Mouse (Mus musculus): Measurements from ENCODE around the gene Mllt11. TPM values are rescaled to one million over a fixed set of nuclear protein-coding genes. Genes with fewer than 3 reads are reported as not detected.

The Mllt11 gene
- polyA plus RNA-seq, 1 experiment from 2014 or later: 21.0 TPM

GRCm38 (mm10) chr3:95270766-95271364, 38.9 kb upstream of the Mllt11 start:
- H3K27ac ChIP-seq (ENCODE audit: low read depth, low read length): no peak overlapping the region
- H3K27me3 ChIP-seq (ENCODE audit: control insufficient read depth, insufficient read depth, low read length): no peaks in the 10 kb centered on the region
- peaks cover 14% of the 10 kb centered on the region for H3K36me3 ChIP-seq (ENCODE audit: control insufficient read depth, insufficient read depth, low read length)
- 77% methylated on average over 12 of the region's 12 CpGs for WGBS (ENCODE audit: insufficient replicate concordance)
- no peak overlapping the region for H3K9ac ChIP-seq (ENCODE audit: low read depth, low read length)
- no peaks in the 10 kb centered on the region for H3K4me1 ChIP-seq (ENCODE audit: control insufficient read depth, insufficient read depth, low read length)
- no peaks in the 10 kb centered on the region for H3K9me3 ChIP-seq (replicated peaks; ENCODE audit: control insufficient read depth, low read length)
- no peak for ATAC-seq (replicated peaks; ENCODE audit: insufficient number of reproducible peaks, low FRiP score, low TSS enrichment)
- no peak overlapping the region for H3K4me2 ChIP-seq
- no peak overlapping the region for H3K4me3 ChIP-seq (ENCODE audit: low read depth, low read length)

GRCm38 (mm10) chr3:95269789-95270188, 37.8 kb upstream of the Mllt11 start:
- H3K4me2 ChIP-seq: no peak overlapping the region
- no peaks in the 10 kb centered on the region for H3K4me1 ChIP-seq (ENCODE audit: control insufficient read depth, insufficient read depth, low read length)
- 79% methylated on average over 5 of the region's 5 CpGs for WGBS (ENCODE audit: insufficient replicate concordance)
- no peak for ATAC-seq (replicated peaks; ENCODE audit: insufficient number of reproducible peaks, low FRiP score, low TSS enrichment)
- H3K4me3 ChIP-seq (ENCODE audit: low read depth, low read length): no peak overlapping the region
- no peak overlapping the region for H3K9ac ChIP-seq (ENCODE audit: low read depth, low read length)
- H3K27me3 ChIP-seq (ENCODE audit: control insufficient read depth, insufficient read depth, low read length): no peaks in the 10 kb centered on the region
- no peak overlapping the region for H3K27ac ChIP-seq (ENCODE audit: low read depth, low read length)
- no peaks in the 10 kb centered on the region for H3K9me3 ChIP-seq (replicated peaks; ENCODE audit: control insufficient read depth, low read length)
- H3K36me3 ChIP-seq (ENCODE audit: control insufficient read depth, insufficient read depth, low read length): peaks cover 17% of the 10 kb centered on the region

- Histone ChIP-seq H3K4me2 (no peak overlapping the region), H3K4me3 (ENCODE audit: low read depth, low read length) (no peak overlapping the region), H3K36me3 (ENCODE audit: control insufficient read depth, insufficient read depth, low read length) (peaks cover 23% of the 10 kb centered on the region), H3K27me3 (ENCODE audit: control insufficient read depth, insufficient read depth, low read length) (no peaks in the 10 kb centered on the region), H3K4me1 (ENCODE audit: control insufficient read depth, insufficient read depth, low read length) (peaks cover 4% of the 10 kb centered on the region; the same call in 1 of the 2 replicates), H3K9ac (ENCODE audit: low read depth, low read length) (no peak overlapping the region), H3K9me3 (replicated peaks; ENCODE audit: control insufficient read depth, low read length) (no peaks in the 10 kb centered on the region), H3K27ac (ENCODE audit: low read depth, low read length) (no peak overlapping the region)
- ATAC-seq (replicated peaks; ENCODE audit: insufficient number of reproducible peaks, low FRiP score, low TSS enrichment): no peak
Measured at GRCm38 (mm10) chr3:95267855-95268254, 35.9 kb upstream of the Mllt11 start.

GRCm38 (mm10) chr3:95266052-95266451, 34.1 kb upstream of the Mllt11 start:
- no peak overlapping the region for H3K4me3 ChIP-seq (ENCODE audit: low read depth, low read length)
- H3K4me2 ChIP-seq: no peak overlapping the region
- H3K27me3 ChIP-seq (ENCODE audit: control insufficient read depth, insufficient read depth, low read length): no peaks in the 10 kb centered on the region
- no peaks in the 10 kb centered on the region for H3K9me3 ChIP-seq (replicated peaks; ENCODE audit: control insufficient read depth, low read length)
- no peak overlapping the region for H3K27ac ChIP-seq (ENCODE audit: low read depth, low read length)
- peaks cover 4% of the 10 kb centered on the region; the same call in 1 of the 2 replicates for H3K4me1 ChIP-seq (ENCODE audit: control insufficient read depth, insufficient read depth, low read length)
- ATAC-seq (replicated peaks; ENCODE audit: insufficient number of reproducible peaks, low FRiP score, low TSS enrichment): no peak
- peaks cover 27% of the 10 kb centered on the region for H3K36me3 ChIP-seq (ENCODE audit: control insufficient read depth, insufficient read depth, low read length)
- 93% methylated on average over 3 of the region's 3 CpGs for WGBS (ENCODE audit: insufficient replicate concordance)
- no peak overlapping the region for H3K9ac ChIP-seq (ENCODE audit: low read depth, low read length)

- H3K4me3 ChIP-seq (ENCODE audit: low read depth, low read length): no peak overlapping the region
- H3K4me2 ChIP-seq: no peak overlapping the region
- H3K27me3 ChIP-seq (ENCODE audit: control insufficient read depth, insufficient read depth, low read length): no peaks in the 10 kb centered on the region
- no peaks in the 10 kb centered on the region for H3K9me3 ChIP-seq (replicated peaks; ENCODE audit: control insufficient read depth, low read length)
- H3K36me3 ChIP-seq (ENCODE audit: control insufficient read depth, insufficient read depth, low read length): peaks cover 29% of the 10 kb centered on the region
- ATAC-seq (replicated peaks; ENCODE audit: insufficient number of reproducible peaks, low FRiP score, low TSS enrichment): no peak
- H3K27ac ChIP-seq (ENCODE audit: low read depth, low read length): no peak overlapping the region
- H3K9ac ChIP-seq (ENCODE audit: low read depth, low read length): no peak overlapping the region
- peaks cover 4% of the 10 kb centered on the region; the same call in 1 of the 2 replicates for H3K4me1 ChIP-seq (ENCODE audit: control insufficient read depth, insufficient read depth, low read length)
- 83% methylated on average over 1 of the region's 1 CpGs for WGBS (ENCODE audit: insufficient replicate concordance)
Measured at GRCm38 (mm10) chr3:95264724-95265123, 32.8 kb upstream of the Mllt11 start.

- H3K4me2 ChIP-seq: no peak overlapping the region
- H3K4me1 ChIP-seq (ENCODE audit: control insufficient read depth, insufficient read depth, low read length): peaks cover 4% of the 10 kb centered on the region; the same call in 1 of the 2 replicates
- H3K9me3 ChIP-seq (replicated peaks; ENCODE audit: control insufficient read depth, low read length): no peaks in the 10 kb centered on the region
- H3K27me3 ChIP-seq (ENCODE audit: control insufficient read depth, insufficient read depth, low read length): no peaks in the 10 kb centered on the region
- ATAC-seq (replicated peaks; ENCODE audit: insufficient number of reproducible peaks, low FRiP score, low TSS enrichment): no peak
- 44% methylated on average over 11 of the region's 11 CpGs for WGBS (ENCODE audit: insufficient replicate concordance)
- no peak overlapping the region for H3K4me3 ChIP-seq (ENCODE audit: low read depth, low read length)
- H3K36me3 ChIP-seq (ENCODE audit: control insufficient read depth, insufficient read depth, low read length): peaks cover 29% of the 10 kb centered on the region
- no peak overlapping the region for H3K9ac ChIP-seq (ENCODE audit: low read depth, low read length)
- H3K27ac ChIP-seq (ENCODE audit: low read depth, low read length): no peak overlapping the region
Measured at GRCm38 (mm10) chr3:95263089-95263739, 31.2 kb upstream of the Mllt11 start.

GRCm38 (mm10) chr3:95261975-95262374, 30.0 kb upstream of the Mllt11 start:
- no peaks in the 10 kb centered on the region for H3K9me3 ChIP-seq (replicated peaks; ENCODE audit: control insufficient read depth, low read length)
- H3K4me2 ChIP-seq: no peak overlapping the region
- ATAC-seq (replicated peaks; ENCODE audit: insufficient number of reproducible peaks, low FRiP score, low TSS enrichment): no peak
- H3K36me3 ChIP-seq (ENCODE audit: control insufficient read depth, insufficient read depth, low read length): peaks cover 26% of the 10 kb centered on the region
- H3K4me1 ChIP-seq (ENCODE audit: control insufficient read depth, insufficient read depth, low read length): peaks cover 4% of the 10 kb centered on the region; the same call in 1 of the 2 replicates
- WGBS (ENCODE audit: insufficient replicate concordance): 87% methylated on average over 4 of the region's 4 CpGs
- H3K27me3 ChIP-seq (ENCODE audit: control insufficient read depth, insufficient read depth, low read length): no peaks in the 10 kb centered on the region
- no peak overlapping the region for H3K27ac ChIP-seq (ENCODE audit: low read depth, low read length)
- H3K4me3 ChIP-seq (ENCODE audit: low read depth, low read length): no peak overlapping the region
- H3K9ac ChIP-seq (ENCODE audit: low read depth, low read length): no peak overlapping the region

GRCm38 (mm10) chr3:95256931-95257330, 25.0 kb upstream of the Mllt11 start:
- 82% methylated on average over 5 of the region's 5 CpGs for WGBS (ENCODE audit: insufficient replicate concordance)
- no peaks in the 10 kb centered on the region for H3K4me1 ChIP-seq (ENCODE audit: control insufficient read depth, insufficient read depth, low read length)
- H3K4me3 ChIP-seq (ENCODE audit: low read depth, low read length): no peak overlapping the region
- no peaks in the 10 kb centered on the region for H3K9me3 ChIP-seq (replicated peaks; ENCODE audit: control insufficient read depth, low read length)
- no peak overlapping the region for H3K9ac ChIP-seq (ENCODE audit: low read depth, low read length)
- H3K36me3 ChIP-seq (ENCODE audit: control insufficient read depth, insufficient read depth, low read length): peaks cover 18% of the 10 kb centered on the region
- no peak overlapping the region for H3K27ac ChIP-seq (ENCODE audit: low read depth, low read length)
- no peaks in the 10 kb centered on the region for H3K27me3 ChIP-seq (ENCODE audit: control insufficient read depth, insufficient read depth, low read length)
- ATAC-seq (replicated peaks; ENCODE audit: insufficient number of reproducible peaks, low FRiP score, low TSS enrichment): no peak
- no peak overlapping the region for H3K4me2 ChIP-seq

All from heart, embryonic 11.5 days (tissue).